Mouse (Mus musculus) CH12.LX (cell line): ENCODE data around the gene Sowahb. TPM values are rescaled to one million over a fixed set of nuclear protein-coding genes. Genes with fewer than 3 reads are reported as not detected.

Experiments
- DNase-seq: peaks from one replicate; pipeline ENCODE4 v3.0.0-alpha.2; 2013; ENCODE audit errors: extremely low read depth
- H3K27ac ChIP-seq: 2 replicates; pipeline ENCODE4 v1.5.1; 2012; ENCODE audit warnings: low read depth, mild to moderate bottlenecking, control low read depth, moderate library complexity; ENCODE audit not compliant: insufficient read depth
- H3K27me3 ChIP-seq: replicated peaks from 2 replicates; pipeline ENCODE3; 2012; ENCODE audit warnings: inconsistent platforms
- H3K36me3 ChIP-seq, 2 experiments: replicated peaks in 1 of 2; 2 replicates each; pipeline versions ENCODE3 to v1.6.1; 2012; ENCODE audit warnings: inconsistent platforms in 1 of 2, low read length in 1 of 2, mild to moderate bottlenecking in 1 of 2, mixed read lengths in 1 of 2, moderate library complexity in 1 of 2; ENCODE audit not compliant: control insufficient read depth in 1 of 2, insufficient read depth in 1 of 2
- H3K4me1 ChIP-seq, 2 experiments: 2 replicates each; pipeline ENCODE4 v1.6.1; 2012; ENCODE audit warnings: inconsistent platforms in 1 of 2, moderate library complexity in 1 of 2; ENCODE audit not compliant: insufficient read depth in 2 of 2, control insufficient read depth in 1 of 2
- H3K4me2 ChIP-seq: 2 replicates; pipeline ENCODE4 v1.6.1; 2012; ENCODE audit warnings: low read depth, mild to moderate bottlenecking, control low read depth; ENCODE audit not compliant: poor library complexity, insufficient read depth, severe bottlenecking
- H3K4me3 ChIP-seq, 3 experiments: fragments of 150-350 bp in 1 of 3; sonication (generic) in 1 of 3; replicated peaks in 1 of 3; 2 replicates each; pipeline versions ENCODE3 to v1.5.1; 2011 to 2012; ENCODE audit warnings: low read depth in 2 of 3, low read length in 2 of 3, mild to moderate bottlenecking in 2 of 3, moderate library complexity in 2 of 3, control low read depth in 1 of 3, improper control_type of control experiment in 1 of 3, inconsistent platforms in 1 of 3, mixed read lengths in 1 of 3; ENCODE audit not compliant: poor library complexity in 1 of 3
- H3K79me2 ChIP-seq: replicated peaks from 2 replicates; pipeline ENCODE4 v1.6.1; 2012; ENCODE audit warnings: mild to moderate bottlenecking, moderate library complexity; ENCODE audit not compliant: control insufficient read depth, poor library complexity, insufficient read depth, severe bottlenecking; ENCODE audit errors: extremely low read depth
- H3K9ac ChIP-seq: 2 replicates; pipeline ENCODE4 v1.6.1; 2012; ENCODE audit warnings: low read depth, mild to moderate bottlenecking, control low read depth, moderate library complexity; ENCODE audit not compliant: insufficient read depth
- H3K9me3 ChIP-seq: replicated peaks from 2 replicates; pipeline ENCODE3; 2012; ENCODE audit warnings: low read length, inconsistent platforms, mixed read lengths
- CHD1 ChIP-seq: IDR thresholded peaks from 2 replicates; pipeline ENCODE4 v1.6.1; 2012; ENCODE audit warnings: low read depth, low read length, improper control_type of control experiment, inconsistent platforms
- HCFC1 ChIP-seq: IDR thresholded peaks from 2 replicates; pipeline ENCODE4 v1.6.1; 2012; ENCODE audit warnings: low read depth, mild to moderate bottlenecking, inconsistent platforms, low read length, improper control_type of control experiment
- IRF4 ChIP-seq: IDR thresholded peaks from 2 replicates; pipeline ENCODE4 v1.6.1; 2014; ENCODE audit warnings: low read depth, mild to moderate bottlenecking, inconsistent platforms, low read length, improper control_type of control experiment
- MAZ ChIP-seq: IDR thresholded peaks from 2 replicates; pipeline ENCODE4 v1.6.1; 2012; ENCODE audit warnings: low read depth, mild to moderate bottlenecking, inconsistent platforms, low read length, improper control_type of control experiment, moderate library complexity
- MEF2A ChIP-seq: IDR thresholded peaks from 2 replicates; pipeline ENCODE4 v1.6.1; 2014; ENCODE audit warnings: low read depth, mild to moderate bottlenecking, inconsistent platforms, low read length, improper control_type of control experiment, borderline replicate concordance
- MXI1 ChIP-seq: IDR thresholded peaks from 2 replicates; pipeline ENCODE4 v1.6.1; 2011; ENCODE audit warnings: mild to moderate bottlenecking, low read depth, low read length, improper control_type of control experiment
- MYC ChIP-seq: IDR thresholded peaks from 2 replicates; pipeline ENCODE4 v1.6.1; 2011; ENCODE audit warnings: low read depth, mild to moderate bottlenecking, improper control_type of control experiment, low read length
- POLR2AphosphoS2 ChIP-seq: IDR thresholded peaks from 2 replicates; pipeline ENCODE4 v1.6.1; 2011; ENCODE audit warnings: low read depth, low read length, improper control_type of control experiment
- SIN3A ChIP-seq: IDR thresholded peaks from 2 replicates; pipeline ENCODE4 v1.6.1; 2012; ENCODE audit warnings: low read length, improper control_type of control experiment, inconsistent platforms
- TBP ChIP-seq: conservative IDR thresholded peaks from 2 replicates; pipeline ENCODE4 v1.6.1; 2011; ENCODE audit warnings: low read depth, low read length, improper control_type of control experiment
- dilution Hi-C: fragments of 300-500 bp; cut with MboI; formaldehyde crosslinking; loops from 2 replicates; pipeline ENCODE4 v1.14.3; 2020; ENCODE audit warnings: low sequenced_read_pairs; ENCODE audit not compliant: extremely low pct_unique_long_range_greater_than_20kb, extremely low pct_ligation_motif_present
- in situ Hi-C: fragments of 300-500 bp; cut with MboI; formaldehyde crosslinking; loops from 3 replicates; pipeline ENCODE4 v1.14.3; 2019; ENCODE audit warnings: low sequenced_read_pairs, low pct_ligation_motif_present, low pct_unique_long_range_greater_than_20kb, mixed read lengths
- polyA plus RNA-seq: library from polyadenylated mRNA; unstranded; fragments of >175 nt; gene quantifications from 2 replicates; pipeline ENCODE4 v1.2.1, GENCODE M21; 2012; ENCODE audit warnings: low read depth; ENCODE audit not compliant: insufficient read length
- total RNA-seq, 2 experiments: library from RNA; depleted of rRNA; stranded (reverse); fragments of 300-350 nt in 1 of 2; fragments of >200 nt in 1 of 2; gene quantifications; 2 replicates each; pipeline ENCODE4 v1.2.3; 2012 to 2014

The Sowahb gene
- total RNA-seq (2012; rRNA removed) (not detected in 2 replicates), total RNA-seq (2014; rRNA removed) (not detected in 2 replicates), polyA plus RNA-seq (not detected in 2 replicates)

DNA sequence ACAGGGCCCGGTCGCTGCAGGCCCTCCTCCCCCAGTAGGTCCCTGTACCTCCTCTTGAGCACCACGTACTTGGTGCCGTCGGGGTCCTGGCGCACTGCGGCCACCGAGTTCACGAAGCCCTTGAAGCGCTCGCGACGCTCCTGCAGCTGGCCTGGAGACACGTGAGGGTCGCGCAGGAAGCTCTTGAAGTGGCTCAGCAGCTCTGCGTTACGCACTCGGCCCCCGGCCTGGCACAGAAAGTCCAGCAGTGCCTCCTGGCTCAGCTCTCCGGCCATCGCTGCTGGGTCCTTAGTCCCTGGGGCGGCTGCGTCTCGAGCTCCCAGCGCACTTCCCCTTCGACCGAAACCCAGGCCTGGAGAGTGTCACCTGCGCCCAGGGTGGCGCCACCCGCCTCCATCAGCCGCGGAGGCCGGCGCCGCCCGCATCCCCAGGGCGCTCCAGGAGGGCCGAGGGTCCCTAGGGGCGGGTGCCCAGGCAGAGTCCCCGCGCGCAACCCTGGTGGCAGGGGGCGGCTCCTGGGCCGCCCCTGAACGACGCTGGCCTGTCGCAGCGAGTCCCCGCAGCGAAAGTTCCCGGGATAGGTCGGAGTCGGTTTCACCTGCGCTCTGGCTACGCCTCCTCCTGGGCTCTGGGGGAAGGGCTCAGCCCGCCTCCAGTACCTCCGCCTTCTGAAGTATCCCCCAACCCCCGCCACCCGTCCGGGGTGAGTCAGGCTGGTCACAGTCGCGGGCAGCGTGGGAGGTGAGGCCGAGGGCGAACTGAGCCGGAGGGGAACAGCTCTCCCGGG lies at the start of gene Sowahb:
Sowahb (minus strand) TSS at position 439 of the 787 bp plus-strand sequence.
- H3K4me3 ChIP-seq: no peak within 1 kb of the TSS
- no peak within 1 kb of the TSS for H3K9ac ChIP-seq
- no peak within 1 kb of the TSS for H3K27ac ChIP-seq
- peaks cover 6% of the 10 kb centered on the region for H3K9me3 ChIP-seq
- no peaks in the 10 kb centered on the region; a peak in 1 of 4 replicates for H3K4me1 ChIP-seq
- H3K36me3 ChIP-seq: no peaks in the 10 kb centered on the region
- no peak for TF ChIP-seq MYC
- TF ChIP-seq MAZ: no peak
- TF ChIP-seq POLR2AphosphoS2: no peak
- no peak for DNase-seq
- dilution Hi-C loops (no loop called here), in situ Hi-C loops (no loop called here)
- H3K79me2 ChIP-seq: no peaks in the 10 kb centered on the region
- 0 out of 2 replicates have a peak within 1 kb of the TSS, but pooled peaks have one; percentile 5 for H3K4me2 ChIP-seq
- no peaks in the 10 kb centered on the region for H3K27me3 ChIP-seq

DNA sequence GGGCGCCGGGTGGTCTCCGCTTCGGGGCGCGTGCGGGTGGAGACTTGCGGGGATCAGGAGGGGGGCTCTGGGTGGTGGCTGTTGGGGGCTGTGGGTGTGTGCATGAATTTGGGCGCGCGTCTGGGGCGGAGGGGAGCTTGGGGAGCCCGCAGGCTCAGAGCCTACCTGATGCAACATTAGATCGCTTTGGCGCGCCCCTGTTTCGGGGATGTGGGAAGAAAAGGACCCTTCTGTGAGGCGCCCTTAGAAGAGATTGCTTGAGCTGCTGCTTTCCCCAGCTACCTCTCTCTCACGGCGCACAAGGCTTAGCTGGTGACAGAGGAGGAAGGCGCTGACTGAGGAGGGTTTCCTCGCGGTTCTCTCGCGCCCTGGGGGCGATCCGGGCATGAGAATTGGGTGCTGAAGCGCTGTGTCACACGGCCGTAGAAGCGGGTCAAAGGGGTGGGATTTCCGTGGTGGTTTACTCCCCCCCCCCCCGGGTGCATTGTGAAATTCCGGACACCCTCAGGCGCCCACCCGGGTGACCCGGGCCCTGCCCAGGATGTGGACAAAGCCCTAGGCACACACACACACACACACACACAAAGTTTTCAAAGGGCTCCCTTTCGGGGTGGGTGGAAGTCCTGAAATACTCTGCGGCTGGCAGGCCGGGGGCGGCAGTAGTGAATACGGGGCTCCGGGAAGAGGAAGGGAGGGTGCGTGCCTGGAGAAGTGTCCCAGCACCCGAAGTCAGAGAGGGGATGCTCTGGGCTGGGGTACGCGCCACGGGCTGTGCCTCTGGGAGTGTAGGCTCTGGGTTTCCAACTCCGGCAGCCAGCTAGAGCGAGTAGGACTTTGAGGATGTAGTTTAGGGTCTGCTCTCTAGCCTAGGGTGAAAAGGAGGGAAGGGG lies 49.1 kb upstream of the Sowahb start:
- Histone ChIP-seq H3K4me3 (peak overlapping the region; percentile 78 to 94 (median 86)), H3K79me2 (peaks cover 53% of the 10 kb centered on the region), H3K36me3 (peaks cover 0 to 6% of the 10 kb centered on the region in 2 experiments), H3K4me1 (peaks cover 11 to 56% of the 10 kb centered on the region in 2 experiments; a peak in 3 of 4 replicates), H3K27ac (peak overlapping the region; percentile 53), H3K4me2 (peak overlapping the region; percentile 92), H3K27me3 (no peaks in the 10 kb centered on the region), H3K9ac (peak overlapping the region; percentile 90), H3K9me3 (no peaks in the 10 kb centered on the region)
- dilution Hi-C loops (no loop called here), in situ Hi-C loops (loop anchor here (5.0 kb wide), 2 partner anchors 63 to 173 kb away; partner anchors contain the start of gene Ccng2)
- no peak for TF ChIP-seq IRF4
- peak; percentile 60 for TF ChIP-seq SIN3A
- TF ChIP-seq TBP: no peak
- TF ChIP-seq POLR2AphosphoS2: no peak
- 0 out of 2 replicates have a peak, but pooled peaks have one; percentile 6 for TF ChIP-seq MXI1
- TF ChIP-seq MAZ: 0 out of 2 replicates have a peak, but pooled peaks have one; percentile 13
- TF ChIP-seq CHD1: peak; percentile 6; the same call in 1 of the 2 replicates
- TF ChIP-seq MEF2A: 0 out of 2 replicates have a peak, but pooled peaks have one; percentile 15
- TF ChIP-seq HCFC1: no peak
- DNase-seq: no peak
